Mouse (Mus musculus) adrenal gland, postnatal 25 days (tissue): ENCODE results near the gene Wdsub1. TPM values are rescaled to one million over a fixed set of nuclear protein-coding genes. Genes with fewer than 3 reads are reported as not detected.

Experiments used
- DNase-seq: peaks from one replicate; pipeline ENCODE4 v3.0.0; 2021; ENCODE audit warnings: mixed read lengths
- total RNA-seq: library from RNA; stranded (reverse); gene quantifications from 2 replicates; pipeline ENCODE4 v1.2.3, GENCODE M21; 2021

The Wdsub1 gene
- total RNA-seq, 1 experiment from 2014 or later: 20.6 TPM

GRCm38 (mm10) chr2:59806038-59806437 is 76.4 kb downstream of the Wdsub1 start:
- no peak for DNase-seq

- no peak for DNase-seq
Measured at GRCm38 (mm10) chr2:59805595-59805994, 76.8 kb downstream of the Wdsub1 start.

- no peak for DNase-seq
Measured at GRCm38 (mm10) chr2:59802722-59803387, 79.5 kb downstream of the Wdsub1 start.
